Mouse (Mus musculus) neural tube, embryonic 15.5 days (tissue): ENCODE measurements at regions not wholly inside any gene's neighbourhood (a gene's known extent, or its start where the extent isn't known, plus 50 kb on each side); places are given as distances from the start of the nearest gene placed in this dataset.
A peak's percentile ranks its signal among the peaks of the same experiment; 100 is the strongest.

Source experiments
- ATAC-seq: fragments of 200-750 bp; cut with Nextera tagmentation; 2 replicates; pipeline ENCODE4 v1.8.0; 2017; ENCODE audit warnings: mild to moderate bottlenecking, moderate TSS enrichment, moderate library complexity; ENCODE audit not compliant: low FRiP score
- H3K27ac ChIP-seq: fragments of 300-500 bp; sonication (generic); replicated peaks from 2 replicates; pipeline ENCODE4 v1.5.1; 2015; ENCODE audit warnings: mild to moderate bottlenecking, inconsistent platforms
- H3K27me3 ChIP-seq: fragments of 300-500 bp; sonication (generic); replicated peaks from 2 replicates; pipeline ENCODE4 v1.6.1; 2015; ENCODE audit warnings: inconsistent platforms
- H3K36me3 ChIP-seq: fragments of 300-500 bp; sonication (generic); 2 replicates; pipeline ENCODE4 v1.6.1; 2015; ENCODE audit warnings: inconsistent platforms
- H3K4me1 ChIP-seq: fragments of 300-500 bp; sonication (generic); 2 replicates; pipeline ENCODE4 v1.6.1; 2015; ENCODE audit warnings: inconsistent platforms
- H3K4me2 ChIP-seq: fragments of 300-500 bp; sonication (generic); 2 replicates; pipeline ENCODE4 v1.6.1; 2015; ENCODE audit warnings: inconsistent platforms, mild to moderate bottlenecking, moderate library complexity
- H3K4me3 ChIP-seq: fragments of 300-500 bp; sonication (generic); replicated peaks from 2 replicates; pipeline ENCODE4 v1.5.1; 2015; ENCODE audit warnings: mild to moderate bottlenecking, inconsistent platforms
- H3K9ac ChIP-seq: fragments of 300-500 bp; sonication (generic); replicated peaks from 2 replicates; pipeline ENCODE4 v1.6.1; 2015; ENCODE audit warnings: mild to moderate bottlenecking, inconsistent platforms
- H3K9me3 ChIP-seq: fragments of 300-500 bp; sonication (generic); replicated peaks from 2 replicates; pipeline ENCODE4 v1.6.1; 2016; ENCODE audit warnings: inconsistent platforms
- WGBS: fragments of 180-500 bp; shearing (Covaris S2); methylation state at CpG from one replicate; pipeline ENCODE4 v1.1.7; 2015; ENCODE audit warnings: mixed read lengths; 5-methylcytosine and 5-hydroxymethylcytosine counted together

DNA sequence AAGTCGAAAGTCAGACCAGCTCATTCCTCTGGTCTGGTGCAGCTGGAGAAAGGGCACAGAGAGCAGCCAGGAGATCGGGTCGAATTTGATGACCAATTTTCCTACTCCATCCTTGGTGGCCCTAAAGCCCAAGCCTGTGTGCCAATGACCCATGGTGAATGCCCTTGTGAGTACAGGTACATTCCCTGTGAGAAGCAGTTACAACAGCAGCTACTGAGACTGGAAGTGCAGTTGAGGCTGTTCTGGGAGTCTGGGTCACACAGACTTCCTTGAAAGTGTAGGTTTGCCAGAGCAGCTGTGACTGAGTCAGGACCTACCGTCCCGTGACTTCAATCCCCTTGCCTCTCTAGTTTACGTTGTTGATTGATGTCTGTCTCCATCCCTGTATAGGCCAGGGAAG lies 129.8 kb upstream of the Habp2 start:
- Histone ChIP-seq H3K27me3 (0 out of 2 replicates have a peak, but pooled peaks cover 2% of the 10 kb centered on the region), H3K4me3 (no peak overlapping the region), H3K9me3 (no peaks in the 10 kb centered on the region), H3K9ac (no peak overlapping the region), H3K27ac (no peak overlapping the region), H3K36me3 (no peaks in the 10 kb centered on the region), H3K4me2 (no peak overlapping the region), H3K4me1 (no peaks in the 10 kb centered on the region)
- 63% methylated on average over 6 of the region's 6 CpGs for WGBS
- ATAC-seq: no peak

DNA sequence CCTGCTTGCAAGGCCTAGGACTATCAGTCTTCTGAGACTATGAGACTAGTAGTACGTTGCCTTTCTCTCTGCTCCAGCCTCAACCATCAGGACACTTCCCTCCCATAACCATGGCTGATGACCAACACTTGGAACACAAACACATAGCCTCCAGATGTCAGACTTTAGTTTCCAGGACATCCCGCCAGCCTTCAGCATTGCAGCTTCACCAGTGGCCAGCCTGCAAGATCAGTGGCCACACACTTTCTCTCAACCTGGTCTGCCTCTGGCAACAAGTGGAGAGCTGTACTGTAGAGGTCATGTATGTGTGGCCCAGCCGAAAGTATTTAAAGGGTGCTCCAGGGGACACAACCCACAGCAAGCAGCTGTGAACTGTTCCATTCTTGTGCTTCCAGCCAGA lies 124.8 kb upstream of the Habp2 start:
- H3K9ac ChIP-seq: no peak overlapping the region
- 0 out of 2 replicates have a peak, but pooled peaks cover under 1% of the 10 kb centered on the region for H3K27me3 ChIP-seq
- no peak overlapping the region for H3K4me2 ChIP-seq
- no peaks in the 10 kb centered on the region for H3K4me1 ChIP-seq
- no peak overlapping the region for H3K27ac ChIP-seq
- H3K4me3 ChIP-seq: no peak overlapping the region
- no peak for ATAC-seq
- WGBS: 91% methylated on average over 3 of the region's 3 CpGs
- no peaks in the 10 kb centered on the region; the same call in 1 of the 2 replicates for H3K9me3 ChIP-seq
- no peaks in the 10 kb centered on the region for H3K36me3 ChIP-seq

DNA sequence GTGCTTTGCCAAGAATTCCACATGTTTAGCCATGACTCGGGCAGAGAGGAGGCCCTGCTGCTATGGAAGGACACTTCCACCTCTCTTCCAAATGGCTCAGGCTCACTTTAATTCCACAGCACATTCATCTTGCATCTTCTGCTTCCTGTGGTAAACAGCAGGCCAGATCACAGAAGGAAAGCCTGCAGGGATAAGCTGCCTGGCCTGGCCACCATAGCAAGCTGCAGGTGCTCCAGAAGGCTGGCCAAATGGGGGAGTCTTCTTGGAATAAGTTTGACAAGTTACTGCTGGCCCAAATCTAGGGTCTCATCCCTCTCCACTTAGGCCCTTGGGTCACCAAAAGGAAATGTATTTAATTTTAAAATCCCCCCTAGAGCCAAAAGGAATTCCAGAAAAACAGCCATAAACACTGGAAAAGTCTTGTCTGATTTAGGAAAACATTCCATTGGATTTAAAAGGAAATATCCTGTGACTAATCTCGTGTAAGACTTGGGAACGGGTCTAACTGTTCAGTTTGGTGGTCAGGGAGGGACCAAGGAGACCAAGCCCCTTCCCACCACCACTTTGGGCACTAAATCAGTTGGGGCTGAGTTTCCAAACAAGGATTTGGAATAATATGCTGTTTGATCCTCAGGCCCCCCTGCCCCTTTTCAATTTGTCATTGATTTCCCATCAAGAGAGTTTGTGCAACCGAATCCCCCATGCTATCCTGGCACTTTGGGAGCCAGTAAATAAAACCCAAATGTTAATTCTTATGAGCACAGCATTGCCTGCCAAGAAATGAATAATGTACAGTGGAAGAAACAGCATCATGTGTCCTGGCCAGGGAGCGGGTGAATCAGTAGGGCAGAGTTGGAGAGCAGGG lies 117.6 kb upstream of the Habp2 start:
- no peak overlapping the region for H3K4me2 ChIP-seq
- 0 out of 2 replicates have a peak, but pooled peaks cover 6% of the 10 kb centered on the region for H3K4me1 ChIP-seq
- 0 out of 2 replicates have a peak, but pooled peaks cover 5% of the 10 kb centered on the region for H3K27me3 ChIP-seq
- H3K4me3 ChIP-seq: no peak overlapping the region
- H3K36me3 ChIP-seq: no peaks in the 10 kb centered on the region
- WGBS: 81% methylated on average over 5 of the region's 5 CpGs
- ATAC-seq: no peak
- H3K9ac ChIP-seq: no peak overlapping the region
- no peak overlapping the region for H3K27ac ChIP-seq
- no peaks in the 10 kb centered on the region; the same call in 1 of the 2 replicates for H3K9me3 ChIP-seq

DNA sequence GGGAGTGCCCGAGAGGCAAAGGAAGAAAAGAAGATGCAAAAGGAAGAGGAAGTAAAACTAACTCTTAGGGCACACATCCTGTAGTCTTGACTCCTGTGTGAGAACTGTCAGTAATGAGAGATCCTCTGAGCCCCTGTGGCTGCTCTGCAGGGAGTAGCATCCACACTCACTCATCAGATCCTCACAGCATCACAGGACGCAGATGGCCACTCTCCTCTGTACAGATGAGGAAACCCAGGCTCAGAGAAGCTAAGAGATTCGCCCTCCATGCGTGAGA lies 117.0 kb upstream of the Habp2 start:
- WGBS: 89% methylated on average over 4 of the region's 4 CpGs
- Histone ChIP-seq H3K4me1 (0 out of 2 replicates have a peak, but pooled peaks cover 6% of the 10 kb centered on the region), H3K27me3 (0 out of 2 replicates have a peak, but pooled peaks cover 5% of the 10 kb centered on the region), H3K9me3 (no peaks in the 10 kb centered on the region; the same call in 1 of the 2 replicates), H3K36me3 (no peaks in the 10 kb centered on the region), H3K27ac (no peak overlapping the region), H3K4me2 (no peak overlapping the region), H3K4me3 (no peak overlapping the region), H3K9ac (no peak overlapping the region)
- ATAC-seq: no peak

DNA sequence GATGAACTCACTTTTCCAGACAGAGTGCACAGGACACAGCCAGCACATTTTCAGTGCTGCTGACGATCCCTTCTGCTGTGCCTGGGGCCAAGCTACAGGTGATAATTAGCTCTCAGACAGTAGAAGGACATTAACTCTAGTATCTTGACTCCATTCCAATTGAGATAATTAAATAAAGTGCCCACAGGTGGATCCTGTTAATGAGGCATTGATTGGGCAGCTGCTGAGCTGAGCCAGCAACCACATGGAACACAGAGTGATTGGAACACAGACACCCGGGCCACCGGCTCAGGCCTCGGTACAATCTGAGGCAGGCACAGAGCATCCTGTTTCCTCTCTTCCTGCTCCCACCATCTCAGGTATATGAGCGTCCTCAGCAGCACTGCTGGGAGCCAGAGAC lies 114.5 kb upstream of the Habp2 start:
- Histone ChIP-seq H3K9ac (no peak overlapping the region), H3K27me3 (0 out of 2 replicates have a peak, but pooled peaks cover 5% of the 10 kb centered on the region), H3K4me2 (no peak overlapping the region), H3K36me3 (no peaks in the 10 kb centered on the region), H3K4me1 (0 out of 2 replicates have a peak, but pooled peaks cover 6% of the 10 kb centered on the region), H3K27ac (no peak overlapping the region), H3K4me3 (no peak overlapping the region), H3K9me3 (no peaks in the 10 kb centered on the region; the same call in 1 of the 2 replicates)
- ATAC-seq: peak; percentile 59
- WGBS: 39% methylated on average over 5 of the region's 5 CpGs

DNA sequence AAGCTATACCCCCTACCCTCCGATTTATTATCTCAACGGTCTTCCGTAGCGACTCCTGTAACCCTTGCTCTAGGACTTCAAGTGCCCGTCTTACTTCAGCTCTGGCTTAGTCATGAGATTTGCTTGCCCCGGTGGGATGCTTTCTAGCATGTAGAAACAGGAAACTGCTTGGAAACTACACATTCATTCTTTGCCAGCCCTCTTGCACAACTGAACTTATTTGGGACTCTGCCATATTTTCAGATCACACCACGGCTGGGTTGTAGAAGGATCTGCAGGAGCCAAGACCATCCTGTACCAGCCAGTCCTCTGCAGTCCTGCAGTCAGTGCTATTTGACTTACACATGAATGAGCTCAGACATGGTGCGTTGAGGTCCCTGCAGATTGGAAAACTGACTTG lies 110.9 kb upstream of the Habp2 start:
- no peak overlapping the region for H3K4me3 ChIP-seq
- H3K36me3 ChIP-seq: no peaks in the 10 kb centered on the region
- no peak overlapping the region for H3K27ac ChIP-seq
- WGBS: 89% methylated on average over 8 of the region's 8 CpGs
- H3K9me3 ChIP-seq: no peaks in the 10 kb centered on the region
- no peak for ATAC-seq
- 0 out of 2 replicates have a peak, but pooled peaks cover 6% of the 10 kb centered on the region for H3K4me1 ChIP-seq
- H3K4me2 ChIP-seq: no peak overlapping the region
- H3K9ac ChIP-seq: no peak overlapping the region
- no peaks in the 10 kb centered on the region for H3K27me3 ChIP-seq

DNA sequence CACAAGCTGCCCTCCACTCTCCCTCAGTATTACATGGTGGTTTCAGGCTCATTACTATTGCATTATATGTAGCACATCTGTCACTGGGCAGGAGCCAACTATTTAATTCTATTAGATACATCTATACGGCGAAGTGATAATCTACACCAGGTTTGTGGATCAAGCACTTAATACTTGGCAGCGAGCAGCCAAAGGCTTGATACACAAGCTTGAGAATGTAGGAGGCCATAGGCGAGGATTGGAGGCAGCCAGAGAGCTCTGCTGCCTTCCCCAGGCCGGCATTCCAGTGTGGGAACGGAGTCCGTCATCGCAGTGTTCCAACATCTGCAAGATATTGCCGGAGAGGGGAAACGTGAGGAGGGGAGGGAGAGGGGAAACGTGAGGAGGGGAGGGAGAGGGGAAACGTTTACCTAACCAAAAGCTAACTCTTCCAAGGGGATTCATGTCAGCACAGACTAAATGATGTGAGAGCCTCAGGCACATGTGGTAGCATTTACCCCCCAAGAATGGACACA lies 109.6 kb upstream of the Habp2 start:
- 63% methylated on average over 12 of the region's 12 CpGs for WGBS
- Histone ChIP-seq H3K9me3 (no peaks in the 10 kb centered on the region), H3K4me2 (no peak overlapping the region), H3K4me1 (0 out of 2 replicates have a peak, but pooled peaks cover 4% of the 10 kb centered on the region), H3K27me3 (no peaks in the 10 kb centered on the region), H3K27ac (no peak overlapping the region), H3K36me3 (no peaks in the 10 kb centered on the region), H3K9ac (no peak overlapping the region), H3K4me3 (no peak overlapping the region)
- ATAC-seq: no peak

DNA sequence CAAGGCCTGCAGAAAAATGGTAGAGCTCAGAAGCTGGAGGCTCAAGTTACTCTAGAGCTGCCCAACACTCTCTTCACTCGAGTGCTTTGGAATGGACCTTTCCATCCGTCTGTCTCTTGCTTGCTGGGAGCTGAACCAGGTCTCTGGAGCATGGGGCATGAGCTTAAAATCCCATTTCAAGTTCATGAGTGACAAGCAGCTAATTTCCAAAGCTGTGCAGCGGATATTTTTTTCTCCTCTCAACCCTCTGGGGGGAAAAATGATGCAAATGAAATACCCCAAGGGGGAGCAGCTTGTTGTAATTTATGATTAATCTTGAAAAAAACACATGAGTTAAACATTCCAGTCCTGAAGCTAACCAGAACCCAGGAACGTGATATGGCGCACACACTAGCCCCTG lies 101.2 kb upstream of the Habp2 start:
- no peak for ATAC-seq
- Histone ChIP-seq H3K4me3 (no peak overlapping the region), H3K27ac (no peak overlapping the region), H3K36me3 (no peaks in the 10 kb centered on the region), H3K4me1 (peaks cover 5% of the 10 kb centered on the region; the same call in 1 of the 2 replicates), H3K9ac (no peak overlapping the region), H3K27me3 (0 out of 2 replicates have a peak, but pooled peaks cover 6% of the 10 kb centered on the region), H3K4me2 (no peak overlapping the region), H3K9me3 (0 out of 2 replicates have a peak, but pooled peaks cover 3% of the 10 kb centered on the region)
- 81% methylated on average over 5 of the region's 5 CpGs for WGBS

DNA sequence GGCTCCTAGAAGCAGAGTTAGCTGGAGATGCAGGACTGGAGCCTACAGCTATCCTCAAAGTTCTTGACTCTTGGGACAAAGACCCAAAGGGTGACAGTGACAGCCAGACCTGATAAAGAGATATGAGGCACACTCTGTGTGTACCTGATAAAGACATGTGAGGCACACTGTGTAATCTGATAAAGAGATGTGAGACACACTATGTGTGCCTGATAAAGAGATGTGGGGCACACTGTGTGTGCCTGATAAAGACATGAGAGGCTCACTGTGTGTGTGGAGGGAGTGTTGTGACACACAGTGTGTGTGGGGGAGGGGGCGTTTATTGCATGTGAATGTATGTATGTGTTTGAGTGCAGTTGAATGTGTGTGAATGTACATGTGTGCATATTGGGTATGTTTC lies 97.8 kb upstream of the Habp2 start:
- H3K4me2 ChIP-seq: no peak overlapping the region
- peaks cover 5% of the 10 kb centered on the region; the same call in 1 of the 2 replicates for H3K4me1 ChIP-seq
- no peak overlapping the region for H3K9ac ChIP-seq
- H3K4me3 ChIP-seq: no peak overlapping the region
- no peaks in the 10 kb centered on the region for H3K36me3 ChIP-seq
- WGBS: 92% methylated on average over 1 of the region's 1 CpGs
- 0 out of 2 replicates have a peak, but pooled peaks cover 6% of the 10 kb centered on the region for H3K27me3 ChIP-seq
- ATAC-seq: no peak
- H3K9me3 ChIP-seq: no peaks in the 10 kb centered on the region
- no peak overlapping the region for H3K27ac ChIP-seq

DNA sequence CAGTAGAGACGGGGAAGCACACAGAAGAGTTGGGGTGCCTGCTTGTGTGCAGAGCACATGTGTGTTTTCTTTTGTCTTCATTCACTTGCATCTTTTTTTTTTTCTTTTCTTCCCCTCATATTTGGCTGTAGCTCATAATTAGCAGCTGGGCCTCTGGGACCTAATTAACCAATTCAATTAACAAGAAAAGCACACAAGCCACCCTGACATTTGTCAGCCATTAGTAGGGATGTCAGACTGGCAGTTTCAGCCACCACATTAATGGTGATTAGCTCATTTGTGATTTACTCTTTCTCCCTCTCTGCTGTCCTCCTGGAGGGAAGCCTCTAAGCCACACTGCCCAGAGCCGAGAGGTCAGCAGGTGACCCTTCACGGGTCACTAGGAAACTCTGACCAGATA lies 96.7 kb upstream of the Habp2 start:
- H3K4me1 ChIP-seq: peaks cover 5% of the 10 kb centered on the region; the same call in 1 of the 2 replicates
- no peaks in the 10 kb centered on the region for H3K9me3 ChIP-seq
- H3K36me3 ChIP-seq: no peaks in the 10 kb centered on the region
- H3K4me3 ChIP-seq: no peak overlapping the region
- no peak for ATAC-seq
- H3K9ac ChIP-seq: no peak overlapping the region
- 0 out of 2 replicates have a peak, but pooled peaks cover 6% of the 10 kb centered on the region for H3K27me3 ChIP-seq
- 31% methylated on average over 3 of the region's 3 CpGs for WGBS
- no peak overlapping the region for H3K4me2 ChIP-seq
- no peak overlapping the region for H3K27ac ChIP-seq

DNA sequence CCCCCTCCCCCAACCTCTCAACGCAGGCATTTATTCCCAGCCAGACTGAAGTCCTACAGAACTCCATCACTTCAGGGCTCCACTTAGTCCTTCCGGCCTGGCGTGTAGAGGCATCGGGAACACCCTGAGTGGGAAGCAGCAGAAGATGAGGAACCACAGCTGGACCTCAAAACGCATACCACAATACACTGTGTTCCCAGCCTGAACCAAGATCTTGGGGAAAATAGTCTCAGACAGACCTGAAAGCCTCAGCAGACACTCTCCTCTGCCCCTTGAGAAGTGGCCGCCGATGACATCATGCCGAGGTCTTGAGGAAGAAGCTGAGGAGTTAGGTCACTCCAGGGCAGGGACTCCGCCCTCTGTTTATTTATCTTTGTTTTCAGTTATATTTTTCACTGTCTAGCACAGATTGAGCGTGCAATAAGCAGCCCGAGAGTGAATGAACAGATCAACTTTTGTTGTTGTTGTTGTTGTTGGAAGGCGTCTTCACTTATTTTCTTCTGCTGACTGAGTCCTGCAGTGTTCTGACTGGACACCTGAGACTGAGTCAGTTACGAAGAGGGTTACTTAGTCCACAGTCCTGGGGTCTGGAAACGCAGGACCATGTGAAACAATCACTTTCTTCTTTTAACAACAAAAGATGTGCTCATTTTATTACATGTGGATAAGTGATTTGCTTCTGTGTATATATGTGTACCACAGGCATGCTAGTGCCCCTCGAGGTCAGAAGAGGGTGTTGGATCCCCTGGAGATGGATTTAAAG lies 88.3 kb upstream of the Habp2 start:
- Histone ChIP-seq H3K4me1 (no peaks in the 10 kb centered on the region), H3K4me2 (no peak overlapping the region), H3K36me3 (no peaks in the 10 kb centered on the region), H3K4me3 (no peak overlapping the region), H3K9me3 (no peaks in the 10 kb centered on the region), H3K27me3 (no peaks in the 10 kb centered on the region), H3K27ac (no peak overlapping the region), H3K9ac (no peak overlapping the region)
- no peak for ATAC-seq
- WGBS: 86% methylated on average over 15 of the region's 15 CpGs
